Mouse (Mus musculus) granulocyte monocyte progenitor cell, adult 5-6 weeks (primary cell): ENCODE results near the gene Gstt1. TPM values are rescaled to one million over a fixed set of nuclear protein-coding genes. Genes with fewer than 3 reads are reported as not detected.

Experiments
- ATAC-seq: replicated peaks from 2 replicates; pipeline ENCODE4 v1.8.0; 2016; ENCODE audit warnings: mild to moderate bottlenecking, moderate TSS enrichment, inconsistent platforms; ENCODE audit not compliant: poor library complexity, severe bottlenecking
- total RNA-seq, 2 experiments: library from RNA; stranded (forward) in 1 of 2; stranded (reverse) in 1 of 2; fragments of 200-712, 200-1000 nt in 1 of 2; fragments of >200 nt in 1 of 2; fragmentation: Nextera tagmentation in 1 of 2; gene quantifications; 2 replicates each; pipeline ENCODE4 v1.2.3; 2014 to 2017

Gene Gstt1
- total RNA-seq, 2 experiments from 2014 or later, result not detected

GRCm38 (mm10) chr10:75819882-75820281 lies 21.5 kb upstream of the Gstt1 start:
- no peak for ATAC-seq

- no peak for ATAC-seq
Measured at GRCm38 (mm10) chr10:75818641-75819040, 20.3 kb upstream of the Gstt1 start.

- no peak for ATAC-seq
Measured at GRCm38 (mm10) chr10:75804217-75804616, 5.8 kb upstream of the Gstt1 start.

- ATAC-seq, result peak; percentile 81
Measured at GRCm38 (mm10) chr10:75797619-75798175, 687 bp downstream of the Gstt1 start.

- no peak for ATAC-seq
Measured at GRCm38 (mm10) chr10:75796731-75797516, 1.5 kb downstream of the Gstt1 start.

GRCm38 (mm10) chr10:75794880-75795279 lies 3.5 kb downstream of the Gstt1 start:
- ATAC-seq, result 0 out of 2 replicates have a peak, but pooled peaks have one; percentile 5

- peak; percentile 61 for ATAC-seq
Measured at GRCm38 (mm10) chr10:75790773-75791172, 7.6 kb downstream of the Gstt1 start.

- ATAC-seq, result no peak
Measured at GRCm38 (mm10) chr10:75789841-75790240, 8.5 kb downstream of the Gstt1 start.

- ATAC-seq, result no peak
Measured at GRCm38 (mm10) chr10:75789081-75789735, 9.2 kb downstream of the Gstt1 start.

GRCm38 (mm10) chr10:75788277-75788676 lies 10.1 kb downstream of the Gstt1 start:
- no peak for ATAC-seq

GRCm38 (mm10) chr10:75785442-75785841 lies 12.9 kb downstream of the Gstt1 start:
- ATAC-seq, result no peak

GRCm38 (mm10) chr10:75780769-75781578 lies 17.4 kb downstream of the Gstt1 start, which contains the start of the genes Gm20441 and Gstt3:
Gene Gm20441 (minus strand): TSS chr10:75780954.
Gene Gstt3 (minus strand): TSS chr10:75781414.
- peak; percentile 84 for ATAC-seq

- ATAC-seq, result no peak
Measured at GRCm38 (mm10) chr10:75779206-75780174, 18.9 kb downstream of the Gstt1 start.

- no peak for ATAC-seq
Measured at GRCm38 (mm10) chr10:75777885-75778284, 20.5 kb downstream of the Gstt1 start.

- ATAC-seq, result no peak
Measured at GRCm38 (mm10) chr10:75776562-75776961, 21.8 kb downstream of the Gstt1 start.

GRCm38 (mm10) chr10:75774587-75774986 lies 23.8 kb downstream of the Gstt1 start:
- no peak for ATAC-seq

GRCm38 (mm10) chr10:75774102-75774501 lies 24.3 kb downstream of the Gstt1 start:
- no peak for ATAC-seq

- peak; percentile 93 for ATAC-seq
Measured at GRCm38 (mm10) chr10:75772795-75773664, 25.4 kb downstream of the Gstt1 start, which contains the start of gene Ddt. Gene Ddt (minus strand): TSS chr10:75773414.
